Mouse (Mus musculus): ENCODE results near the gene Fbxo22. TPM values are rescaled to one million over a fixed set of nuclear protein-coding genes. Genes with fewer than 3 reads are reported as not detected.
"Not testable (repeated sequence)": the region's sequence is repeated elsewhere in the genome, so short reads cannot be mapped to it uniquely, and the experiment has no call there.

Gene Fbxo22
- total and polyA plus RNA-seq, 3 experiments = 25.7 to 28.4 TPM; not detected in 1

DNA sequence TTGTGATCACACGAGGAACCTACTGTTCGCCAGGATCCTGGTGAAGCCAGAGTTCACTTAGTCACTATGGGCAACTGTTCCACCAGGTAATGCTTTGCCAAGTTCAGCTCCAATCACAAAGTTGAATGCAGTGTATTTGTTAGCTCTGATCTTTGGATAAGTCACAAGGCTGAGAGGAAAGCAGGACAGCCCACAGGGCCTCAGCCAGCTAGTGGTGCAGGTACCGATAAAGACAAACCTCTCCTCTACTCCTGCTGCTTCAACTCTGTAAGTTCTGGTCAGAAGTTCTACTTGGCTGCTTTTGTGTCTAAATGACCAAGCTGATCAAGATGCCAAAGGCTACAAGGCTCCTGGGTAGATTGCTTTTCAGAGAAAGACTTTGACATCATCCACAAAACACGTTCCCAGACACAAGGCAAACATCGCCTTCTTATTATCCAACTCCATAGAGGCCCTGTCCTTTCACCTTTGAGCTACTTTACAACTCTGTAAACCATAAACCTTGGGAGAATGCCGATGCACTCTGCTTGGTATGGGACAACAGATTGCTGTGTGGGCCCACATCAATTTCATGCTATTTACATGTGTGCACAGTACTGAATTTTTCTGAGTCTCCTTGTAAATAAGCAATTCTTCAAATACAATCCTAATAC is 42.0 kb downstream of the Fbxo22 start:
- Histone ChIP-seq H3K9me3 (replicated peaks; ENCODE audit: insufficient read depth, low read length) (no peaks in the 10 kb centered on the region), H3K4me3 (ENCODE audit: control insufficient read depth in 1 of 2, insufficient read depth in 1 of 2, low read depth in 2 of 2, low read length in 2 of 2) (no peak overlapping the region), H3K27ac (ENCODE audit: control insufficient read depth, low read depth, low read length) (no peak overlapping the region), H3K4me1 (ENCODE audit: control insufficient read depth in 1 of 2, insufficient read depth in 2 of 2, low read length in 2 of 2) (0 out of 4 replicates have a peak, but pooled peaks cover 0 to 2% of the 10 kb centered on the region in 2 experiments), H3K79me2 (ENCODE audit: control insufficient read depth, insufficient read depth, low read length, poor library complexity) (no peaks in the 10 kb centered on the region), H3K36me3 (ENCODE audit: control insufficient read depth in 1 of 2, insufficient read depth in 2 of 2, low read length in 2 of 2) (peaks cover 0 to 2% of the 10 kb centered on the region in 2 experiments; a peak in 2 of 4 replicates), H3K27me3 (ENCODE audit: control insufficient read depth in 1 of 2, insufficient read depth in 2 of 2, low read length in 2 of 2) (peaks cover 0 to 2% of the 10 kb centered on the region in 2 experiments; a peak in 2 of 4 replicates), H3K9ac (ENCODE audit: control insufficient read depth, low read depth, low read length, poor library complexity, severe bottlenecking) (no peak overlapping the region)
- TF ChIP-seq CTCF (IDR thresholded peaks at IDR 0.05 in 2 of 3, conservative IDR thresholded peaks at IDR 0.05 in 1 of 3; ENCODE audit: control insufficient read depth in 1 of 3, insufficient read depth in 1 of 3, low read depth in 2 of 3, low read length in 3 of 3, poor library complexity in 1 of 3, severe bottlenecking in 1 of 3) (no peak), GATA1 (IDR thresholded peaks at IDR 0.05; ENCODE audit: low read depth, low read length) (no peak), KAT2A (conservative IDR thresholded peaks at IDR 0.05; ENCODE audit: low read depth, low read length) (no peak), SMC3 (IDR thresholded peaks at IDR 0.05; ENCODE audit: low read depth, low read length) (no peak), USF1 (IDR thresholded peaks at IDR 0.05; ENCODE audit: low read depth, low read length) (no peak), CHD2 (IDR thresholded peaks at IDR 0.05; ENCODE audit: low read length) (no peak), SIN3A (IDR thresholded peaks at IDR 0.05; ENCODE audit: low read length) (no peak), USF2 (IDR thresholded peaks at IDR 0.05; ENCODE audit: borderline replicate concordance in 1 of 2, insufficient read depth in 1 of 2, low read depth in 1 of 2, low read length in 2 of 2) (no peak), RCOR1 (IDR thresholded peaks at IDR 0.05; ENCODE audit: low read depth, low read length) (no peak), GABPA (IDR thresholded peaks at IDR 0.05; ENCODE audit: low read depth, low read length) (no peak), NELFE (IDR thresholded peaks at IDR 0.05; ENCODE audit: low read depth, low read length) (no peak), TBP (IDR thresholded peaks at IDR 0.05; ENCODE audit: low read depth, low read length) (no peak), ZC3H11A (IDR thresholded peaks at IDR 0.05; ENCODE audit: low read depth, low read length) (no peak)
- no peak for DNase-seq (ENCODE audit: low read depth, low spot score)

GRCm38 (mm10) chr9:55252097-55252496 is 43.4 kb downstream of the Fbxo22 start:
- H3K4me1 ChIP-seq (ENCODE audit: control insufficient read depth in 1 of 2, insufficient read depth in 2 of 2, low read length in 2 of 2) = not testable (repeated sequence)

More at GRCm38 (mm10) chr9:55252097-55252496, 43.4 kb downstream of the Fbxo22 start:
- peak; percentile 62 for DNase-seq (ENCODE audit: low read depth, low spot score)
- not testable (repeated sequence) for H3K27ac ChIP-seq (ENCODE audit: control insufficient read depth, low read depth, low read length); H3K9me3 ChIP-seq (replicated peaks; ENCODE audit: insufficient read depth, low read length); H3K4me3 ChIP-seq (ENCODE audit: control insufficient read depth in 1 of 2, insufficient read depth in 1 of 2, low read depth in 2 of 2, low read length in 2 of 2); H3K9ac ChIP-seq (ENCODE audit: control insufficient read depth, low read depth, low read length, poor library complexity, severe bottlenecking); H3K36me3 ChIP-seq (ENCODE audit: control insufficient read depth in 1 of 2, insufficient read depth in 2 of 2, low read length in 2 of 2); H3K79me2 ChIP-seq (ENCODE audit: control insufficient read depth, insufficient read depth, low read length, poor library complexity); H3K27me3 ChIP-seq (ENCODE audit: control insufficient read depth in 1 of 2, insufficient read depth in 2 of 2, low read length in 2 of 2)
- peak; percentile 68 for TF ChIP-seq SMC3 (IDR thresholded peaks at IDR 0.05; ENCODE audit: low read depth, low read length)
- TF ChIP-seq CTCF (IDR thresholded peaks at IDR 0.05 in 2 of 3, conservative IDR thresholded peaks at IDR 0.05 in 1 of 3; ENCODE audit: control insufficient read depth in 1 of 3, insufficient read depth in 1 of 3, low read depth in 2 of 3, low read length in 3 of 3, poor library complexity in 1 of 3, severe bottlenecking in 1 of 3) = peak; percentile 31 to 64 (median 49); a peak in 4 of 6 replicates
- peak; percentile 66 for TF ChIP-seq TBP (IDR thresholded peaks at IDR 0.05; ENCODE audit: low read depth, low read length)
- peak; percentile 58 for TF ChIP-seq RAD21 (IDR thresholded peaks at IDR 0.05; ENCODE audit: low read depth, low read length)
- 0 out of 2 replicates have a peak, but pooled peaks have one; percentile 29 for TF ChIP-seq ZC3H11A (IDR thresholded peaks at IDR 0.05; ENCODE audit: low read depth, low read length)

Data from MEL (cell line).